Mouse (Mus musculus) ES-Bruce4 (cell line): ENCODE measurements around the gene Rabggta. TPM values are rescaled to one million over a fixed set of nuclear protein-coding genes. Genes with fewer than 3 reads are reported as not detected.
A peak's percentile ranks its signal among the peaks of the same experiment; 100 is the strongest.

ENCODE experiments used
- H3K27ac ChIP-seq: 2 replicates; pipeline ENCODE4 v1.5.1; 2012; ENCODE audit warnings: low read length, inconsistent platforms; ENCODE audit not compliant: insufficient read depth
- H3K27me3 ChIP-seq: 2 replicates; pipeline ENCODE4 v1.6.1; 2012; ENCODE audit warnings: mild to moderate bottlenecking, low read length, inconsistent platforms; ENCODE audit not compliant: control insufficient read depth, poor library complexity, insufficient read depth, severe bottlenecking
- H3K36me3 ChIP-seq: 2 replicates; pipeline ENCODE4 v1.6.1; 2012; ENCODE audit warnings: inconsistent platforms, mild to moderate bottlenecking, low read length, moderate library complexity; ENCODE audit not compliant: control insufficient read depth, poor library complexity, insufficient read depth, severe bottlenecking
- H3K4me1 ChIP-seq: one replicate; pipeline ENCODE4 v1.8.1; 2011; ENCODE audit warnings: low read length; ENCODE audit not compliant: control insufficient read depth, insufficient read depth
- H3K4me3 ChIP-seq: 2 replicates; pipeline ENCODE4 v1.5.1; 2011; ENCODE audit warnings: low read depth, mild to moderate bottlenecking, low read length
- H3K9ac ChIP-seq: 2 replicates; pipeline ENCODE4 v1.6.1; 2012; ENCODE audit warnings: low read depth, mild to moderate bottlenecking, inconsistent platforms; ENCODE audit not compliant: poor library complexity, severe bottlenecking
- H3K9me3 ChIP-seq: replicated peaks from 2 replicates; pipeline ENCODE4 v1.6.1; 2012; ENCODE audit warnings: mild to moderate bottlenecking, low read length, inconsistent platforms; ENCODE audit not compliant: control insufficient read depth, poor library complexity, insufficient read depth, severe bottlenecking
- CTCF ChIP-seq: IDR thresholded peaks from one replicate; pipeline ENCODE4 v1.8.1; 2011; ENCODE audit warnings: low read depth, low read length
- EP300 ChIP-seq: IDR thresholded peaks from 2 replicates; pipeline ENCODE4 v1.6.1; 2011; ENCODE audit warnings: low read depth, low read length; ENCODE audit not compliant: insufficient read depth
- POLR2A ChIP-seq: IDR thresholded peaks from one replicate; pipeline ENCODE4 v1.8.1; 2011; ENCODE audit warnings: low read length; ENCODE audit not compliant: insufficient read depth
- polyA plus RNA-seq: library from polyadenylated mRNA; stranded (reverse); fragments of >200 nt; gene quantifications from 2 replicates; pipeline ENCODE4 v1.2.4, GENCODE M21; 2011; ENCODE audit warnings: low read depth; ENCODE audit not compliant: missing spikeins, insufficient read depth, insufficient read length

Gene Rabggta
- polyA plus RNA-seq, 1 experiment, result 42.5 TPM

DNA sequence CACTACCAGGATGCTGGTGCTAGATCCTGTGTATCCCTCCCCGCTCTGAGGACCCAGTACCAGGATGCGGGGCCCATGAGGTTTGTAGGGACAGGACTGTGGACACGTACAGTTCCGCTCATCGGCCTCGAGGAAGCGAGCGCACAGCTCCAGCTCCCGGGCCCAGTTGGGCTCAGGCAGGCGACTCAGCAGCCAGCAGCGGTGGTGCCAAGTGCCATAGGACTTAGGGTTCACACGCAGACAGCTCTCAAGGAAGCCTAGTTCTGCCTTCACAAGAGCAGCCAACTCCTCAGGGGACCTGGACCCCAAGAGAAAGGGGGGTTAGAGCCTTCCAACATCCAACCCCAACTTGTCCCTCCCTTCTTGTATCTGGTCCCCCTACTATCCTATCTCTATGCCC is 1.4 kb downstream of the Rabggta start:
- TF ChIP-seq EP300 (no peak), CTCF (no peak), POLR2A (no peak)
- Histone ChIP-seq H3K27ac (no peak overlapping the region), H3K4me3 (peak overlapping the region; percentile 35), H3K27me3 (no peaks in the 10 kb centered on the region), H3K4me1 (no peaks in the 10 kb centered on the region), H3K36me3 (peaks cover 22% of the 10 kb centered on the region), H3K9ac (peak overlapping the region; percentile 40), H3K9me3 (no peaks in the 10 kb centered on the region)

DNA sequence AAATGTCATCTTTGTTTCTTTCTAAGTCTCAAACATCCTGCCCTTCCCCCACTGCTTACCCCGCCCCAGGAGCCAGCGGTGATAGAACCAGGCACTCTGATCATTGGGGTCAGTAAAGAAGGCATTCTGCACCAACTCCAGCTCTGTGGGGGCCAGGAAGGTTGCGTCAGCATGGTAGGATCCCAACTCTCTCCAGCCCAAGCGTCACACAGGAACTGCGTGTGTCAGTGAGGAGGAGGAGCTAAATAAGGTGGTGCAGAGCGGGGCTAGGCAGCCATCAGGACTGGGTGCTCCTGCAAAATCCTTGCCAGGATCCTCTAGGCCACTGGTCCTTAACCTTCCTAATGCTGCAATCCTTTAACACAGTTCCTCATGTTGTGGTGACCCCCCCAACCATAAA is 2.3 kb downstream of the Rabggta start:
- Histone ChIP-seq H3K4me1 (no peaks in the 10 kb centered on the region), H3K36me3 (peaks cover 22% of the 10 kb centered on the region), H3K4me3 (peak overlapping the region; percentile 3), H3K9me3 (no peaks in the 10 kb centered on the region), H3K27me3 (no peaks in the 10 kb centered on the region), H3K27ac (no peak overlapping the region), H3K9ac (no peak overlapping the region)
- TF ChIP-seq POLR2A (no peak), EP300 (no peak), CTCF (no peak)

DNA sequence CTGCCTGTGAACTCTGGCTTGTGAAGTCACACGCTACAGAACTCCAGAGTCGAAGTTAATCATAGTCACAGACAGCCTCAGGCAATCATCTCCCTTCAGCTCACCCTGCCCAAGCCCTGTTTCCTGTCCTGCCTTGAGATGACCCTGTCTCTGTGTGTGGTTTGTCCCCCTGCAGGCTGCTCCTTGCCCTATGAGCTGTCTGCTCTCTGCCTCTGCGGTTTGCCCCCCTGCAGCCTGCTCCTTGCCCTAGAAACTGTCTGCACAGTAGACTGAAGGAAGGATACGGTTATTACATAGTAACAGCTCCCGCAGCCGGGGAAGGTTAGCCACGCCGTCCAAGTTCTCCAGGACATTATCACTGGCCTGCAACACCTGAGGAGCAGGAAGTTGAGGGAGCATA is 5.2 kb downstream of the Rabggta start:
- H3K9me3 ChIP-seq, result no peaks in the 10 kb centered on the region
- H3K27me3 ChIP-seq, result no peaks in the 10 kb centered on the region
- no peak overlapping the region for H3K4me3 ChIP-seq
- no peak overlapping the region for H3K9ac ChIP-seq
- H3K36me3 ChIP-seq, result peaks cover 22% of the 10 kb centered on the region
- TF ChIP-seq EP300, result no peak
- no peak for TF ChIP-seq POLR2A
- TF ChIP-seq CTCF, result no peak
- H3K4me1 ChIP-seq, result peaks cover 2% of the 10 kb centered on the region
- H3K27ac ChIP-seq, result no peak overlapping the region

DNA sequence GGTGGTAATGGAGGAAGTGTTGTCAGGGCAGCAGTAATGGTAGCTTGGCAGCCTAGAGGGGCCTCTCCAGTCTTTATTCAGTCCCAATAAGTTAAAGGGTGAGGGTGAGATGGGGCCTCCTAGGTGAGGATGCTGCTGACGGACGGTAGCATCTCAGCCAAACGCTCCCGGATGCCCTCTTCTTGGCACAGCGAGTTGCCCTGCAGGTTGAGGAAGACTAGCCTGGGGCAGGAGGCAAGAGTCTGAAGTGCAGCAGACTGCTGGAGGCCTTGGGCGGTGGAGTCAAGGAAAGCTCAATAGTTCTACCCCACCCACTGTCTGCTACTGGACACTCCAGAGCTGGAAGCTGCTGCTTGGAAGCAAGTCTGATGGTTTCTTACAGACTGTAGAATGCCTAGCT is 5.8 kb downstream of the Rabggta start:
- Histone ChIP-seq H3K4me3 (no peak overlapping the region), H3K27ac (no peak overlapping the region), H3K4me1 (peaks cover 4% of the 10 kb centered on the region), H3K36me3 (peaks cover 22% of the 10 kb centered on the region), H3K9me3 (no peaks in the 10 kb centered on the region), H3K27me3 (no peaks in the 10 kb centered on the region), H3K9ac (no peak overlapping the region)
- no peak for TF ChIP-seq POLR2A
- no peak for TF ChIP-seq EP300
- TF ChIP-seq CTCF, result no peak

DNA sequence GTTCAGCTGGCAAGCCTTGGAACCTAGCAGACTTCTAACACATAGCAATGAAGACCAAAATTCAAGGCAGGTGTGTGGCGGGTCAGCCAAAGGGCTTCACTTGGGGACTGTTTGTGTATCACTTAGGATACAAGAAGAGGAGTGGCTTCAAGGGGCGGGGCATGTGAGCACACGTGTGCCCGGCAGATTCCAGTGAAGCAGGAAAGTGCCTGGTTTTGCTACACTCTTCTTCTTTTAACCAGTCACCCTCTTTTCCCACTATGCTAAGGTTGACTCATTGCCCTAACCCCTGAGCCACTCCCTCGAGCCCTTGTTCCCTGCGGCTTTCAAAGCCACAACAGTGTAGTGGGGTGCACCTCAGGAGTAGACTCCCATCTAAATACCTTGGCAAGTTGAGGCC is 7.2 kb downstream of the Rabggta start:
- TF ChIP-seq POLR2A, result no peak
- TF ChIP-seq CTCF, result no peak
- no peak for TF ChIP-seq EP300
- Histone ChIP-seq H3K9ac (no peak overlapping the region), H3K27me3 (no peaks in the 10 kb centered on the region)

GRCm38 (mm10) chr14:55713729-55714122 is 8.3 kb downstream of the Rabggta start, which contains the start of gene Tgm1:
Gene Tgm1 (minus strand): TSS chr14:55713926.
- no peak for TF ChIP-seq POLR2A
- TF ChIP-seq CTCF, result no peak
- TF ChIP-seq EP300, result no peak

More for the DNA sequence above, 7.2 kb downstream of the Rabggta start:
- Histone ChIP-seq H3K4me3 (no peak overlapping the region), H3K36me3 (peaks cover 22% of the 10 kb centered on the region), H3K4me1 (peaks cover 9% of the 10 kb centered on the region), H3K27ac (no peak overlapping the region), H3K9me3 (no peaks in the 10 kb centered on the region)

More at GRCm38 (mm10) chr14:55713729-55714122, 8.3 kb downstream of the Rabggta start, which contains the start of gene Tgm1:
- Histone ChIP-seq H3K9me3 (no peaks in the 10 kb centered on the region), H3K4me3 (peak within 1 kb of the TSS; percentile 32), H3K27ac (no peak within 1 kb of the TSS), H3K9ac (peak within 1 kb of the TSS; percentile 48; the same call in 1 of the 2 replicates), H3K27me3 (no peaks in the 10 kb centered on the region), H3K4me1 (peaks cover 15% of the 10 kb centered on the region), H3K36me3 (peaks cover 21% of the 10 kb centered on the region)
